Mouse (Mus musculus): Measurements from ENCODE around the gene Capn9.

The Capn9 gene

GRCm38 (mm10) chr8:124643540-124644339 is 67.8 kb downstream of the Capn9 start:
- no peak for DNase-seq

GRCm38 (mm10) chr8:124648311-124648710 is 72.4 kb downstream of the Capn9 start:
- DNase-seq, result no peak

DNA sequence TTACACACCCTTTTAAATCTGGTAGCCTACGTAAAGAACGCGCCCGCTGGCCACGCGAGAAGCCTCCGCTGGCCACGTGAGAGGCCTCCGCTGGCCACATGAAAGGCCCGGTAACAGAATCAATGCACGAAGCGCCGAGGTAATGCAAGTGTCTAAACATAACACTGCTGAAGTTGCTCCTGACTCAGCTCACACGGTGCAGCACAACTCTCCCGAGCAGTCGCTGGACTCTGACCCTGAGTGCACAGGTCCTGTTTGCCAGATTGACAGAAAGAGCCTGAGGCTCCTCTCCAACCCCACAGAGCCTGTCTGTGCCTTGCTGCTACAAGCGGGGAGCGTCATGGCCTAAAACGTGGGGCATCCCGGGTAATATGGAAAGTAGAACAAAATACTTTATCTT is 75.9 kb downstream of the Capn9 start:
- no peak for DNase-seq

GRCm38 (mm10) chr8:124652546-124652945 is 76.6 kb downstream of the Capn9 start:
- no peak for DNase-seq

DNA sequence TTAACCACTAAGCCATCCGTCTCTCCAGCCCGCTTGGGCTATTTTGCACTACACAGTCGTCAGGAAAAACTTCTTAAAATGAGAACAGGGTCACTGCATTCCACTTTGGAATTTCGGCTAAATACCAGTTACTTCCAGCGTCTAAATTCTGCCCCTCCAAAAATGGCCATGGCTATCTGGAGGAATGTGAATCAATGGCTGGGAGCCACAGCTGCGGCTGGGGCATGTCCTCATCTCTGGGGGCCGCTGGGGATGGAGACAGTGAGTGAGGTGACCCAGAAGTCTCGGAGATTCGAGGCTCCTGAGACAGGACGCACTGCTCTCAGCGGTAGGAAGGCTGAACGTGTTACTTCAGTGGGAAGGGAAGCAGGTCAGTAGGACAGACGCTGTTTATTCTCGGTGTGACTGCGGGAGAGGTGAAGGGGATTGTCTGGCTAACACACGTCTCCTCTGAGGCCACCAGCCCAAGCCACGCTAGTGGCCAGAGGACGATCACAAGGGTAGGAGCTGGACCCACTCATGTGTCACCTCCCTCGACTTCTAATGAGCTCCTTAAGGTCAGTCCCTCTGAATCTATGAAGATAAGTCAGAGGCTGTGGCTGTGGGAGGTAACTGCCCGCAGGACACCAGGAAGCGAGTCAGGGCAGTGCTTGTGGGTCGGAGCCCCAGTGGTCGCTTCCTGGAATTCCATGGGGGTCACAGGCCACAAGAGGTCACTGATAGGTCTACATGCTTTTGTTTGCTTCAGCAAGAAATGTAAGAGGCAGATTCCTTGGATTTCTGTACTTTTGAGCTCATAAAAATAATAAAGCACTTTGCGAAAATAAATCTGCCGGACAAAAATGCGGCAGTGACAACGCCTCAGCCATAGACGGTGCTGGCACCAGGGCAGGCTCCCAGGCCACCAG is 77.9 kb downstream of the Capn9 start:
- no peak for DNase-seq

DNA sequence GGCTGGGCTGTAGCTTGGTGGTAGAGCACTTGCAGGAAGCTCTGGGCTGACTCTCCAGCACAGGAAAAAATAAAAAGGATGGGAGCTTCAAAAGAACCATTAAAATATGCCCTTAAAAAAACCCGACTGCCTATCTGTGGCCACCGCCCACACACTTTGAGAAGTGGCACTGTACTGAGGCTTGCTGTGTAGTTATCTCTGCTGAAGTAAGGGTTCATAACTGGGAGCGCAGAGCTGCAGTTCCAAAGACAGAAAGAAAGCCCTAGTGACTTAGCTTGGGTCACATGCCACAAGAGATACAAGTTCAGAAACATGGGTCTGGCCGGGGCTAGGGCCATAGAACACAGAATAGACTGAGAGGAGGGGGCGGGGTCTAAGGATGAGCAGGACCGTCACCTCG is 82.0 kb downstream of the Capn9 start:
- DNase-seq, result no peak

DNA sequence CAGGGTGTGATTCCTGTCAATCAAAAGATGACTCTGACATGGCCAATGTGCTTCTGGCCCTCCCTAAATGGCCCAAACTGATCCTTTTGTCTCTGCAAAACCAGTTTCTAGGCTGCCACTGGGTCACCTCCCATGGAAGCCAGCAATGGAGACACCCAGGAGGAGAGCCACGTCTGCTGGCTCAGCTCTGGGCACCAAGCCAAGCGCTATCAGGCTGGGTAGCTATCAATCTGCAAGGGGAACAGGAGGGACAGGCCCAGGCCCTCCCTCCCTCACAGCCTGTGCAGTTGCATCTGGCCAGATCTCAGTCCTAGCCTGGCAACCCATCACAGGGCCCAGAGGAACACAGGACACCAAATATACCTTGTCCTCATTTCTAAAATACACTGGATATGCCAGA is 82.5 kb downstream of the Capn9 start:
- peak; percentile 39 for DNase-seq

GRCm38 (mm10) chr8:124661781-124662180 is 85.9 kb downstream of the Capn9 start:
- DNase-seq, result no peak

DNA sequence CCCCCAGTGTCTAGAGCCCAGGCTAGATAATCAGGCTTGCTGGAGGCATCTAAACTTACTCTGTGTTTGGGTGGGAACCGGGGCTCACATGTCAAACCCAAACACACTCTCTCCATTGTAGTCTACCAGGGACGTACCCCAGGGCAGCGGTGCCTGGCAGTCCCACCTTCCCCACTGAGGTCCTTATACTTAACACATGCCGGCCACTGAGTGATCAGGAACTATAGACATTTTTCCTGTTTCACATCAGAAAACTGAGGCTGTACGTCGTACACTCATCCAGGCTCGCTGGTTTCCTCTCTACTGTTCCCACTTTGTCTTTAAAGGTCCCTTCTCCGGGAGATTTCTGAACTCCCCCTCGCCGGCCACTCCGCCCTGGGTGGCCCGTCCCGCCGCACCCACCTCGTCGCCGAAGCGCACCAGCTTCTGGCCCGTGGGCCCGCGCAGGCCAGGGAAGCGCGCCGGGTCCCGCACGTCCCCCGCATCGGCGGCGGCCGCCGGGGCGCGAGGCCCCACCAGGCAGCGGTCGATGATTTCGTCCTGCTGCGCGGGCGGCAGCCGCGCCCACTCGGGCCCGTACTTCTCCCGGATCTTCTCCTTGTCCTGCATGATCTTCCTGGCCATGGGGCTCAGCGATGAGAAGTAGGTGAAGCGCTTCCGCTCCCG is 86.7 kb downstream of the Capn9 start:
- peak; percentile 25 for DNase-seq

- DNase-seq, result peak; percentile 73
Measured at GRCm38 (mm10) chr8:124663112-124663873, 87.4 kb downstream of the Capn9 start, which contains the start of gene 2310022B05Rik. Gene 2310022B05Rik (minus strand): TSS chr8:124663369.

- DNase-seq, result no peak
Measured at GRCm38 (mm10) chr8:124663874-124664230, 87.9 kb downstream of the Capn9 start.

DNA sequence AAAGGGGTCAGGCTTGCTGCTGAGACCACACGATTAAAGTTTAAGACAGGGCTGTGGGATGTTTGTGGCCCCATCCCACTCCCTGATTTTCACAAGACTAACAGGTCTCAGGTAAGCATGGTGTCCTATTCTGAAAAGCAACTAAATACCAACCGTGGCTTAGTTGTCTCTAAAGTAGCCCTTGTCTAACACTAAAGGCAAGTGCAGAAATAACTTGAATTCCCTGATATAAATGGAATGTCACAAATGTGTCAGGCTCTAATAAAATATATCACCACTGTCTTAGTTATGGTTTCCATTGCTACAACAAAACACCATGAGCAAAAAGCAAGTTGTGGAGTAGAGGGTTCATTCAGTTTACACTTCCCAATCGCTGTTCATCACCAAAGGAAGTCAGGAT is 88.5 kb downstream of the Capn9 start:
- no peak for DNase-seq
